In the genomic region with DNA sequence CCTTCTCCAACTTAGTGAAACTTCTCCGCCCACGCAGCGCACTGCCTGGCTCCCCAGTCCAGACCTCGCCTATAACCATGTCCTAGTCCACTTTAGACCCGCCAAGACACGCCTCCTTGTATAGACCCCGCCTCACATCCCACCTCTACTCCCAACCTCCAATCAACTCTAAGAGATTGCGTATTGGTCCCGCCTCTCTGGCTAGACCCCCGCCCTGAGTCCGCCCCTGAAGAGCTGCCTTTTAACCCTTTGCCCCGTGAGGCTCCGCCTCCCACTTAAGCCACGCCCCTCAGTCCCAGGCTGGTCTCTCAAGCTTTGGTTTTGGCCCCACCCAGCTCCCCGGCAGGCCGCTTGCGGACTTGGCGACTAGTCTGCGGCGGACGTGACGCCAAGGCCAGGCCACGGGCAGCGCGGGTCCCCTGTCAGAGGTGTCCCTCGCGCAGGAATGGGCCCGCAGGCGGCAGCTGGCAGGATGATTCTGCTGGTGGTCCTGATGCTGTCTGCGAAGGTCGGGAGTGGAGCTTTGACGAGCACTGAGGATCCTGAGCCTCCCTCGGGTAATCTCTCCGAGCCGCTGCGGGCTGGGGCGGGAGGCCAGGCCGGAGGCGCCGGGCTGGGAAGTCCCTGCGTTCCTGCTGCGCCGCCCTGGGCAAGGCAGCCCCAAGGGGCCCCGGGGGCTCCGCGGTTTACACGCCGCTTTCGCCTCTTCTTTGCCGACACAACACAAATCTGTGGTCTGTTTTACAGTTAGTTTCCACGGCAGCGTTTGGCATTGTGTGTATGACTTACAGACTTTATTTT, we compare ENCODE assay signal across 8 mouse cellular contexts. TPM values are rescaled to one million over a fixed set of nuclear protein-coding genes. Genes with fewer than 3 reads are reported as not detected.
DNase-seq lines count a peak whose midpoint lies in the region; ATAC-seq lines count a peak whose summit lies in the region.

Gene Ifngr1 (plus strand): TSS at position 309 of the 801 bp plus-strand sequence.

- H3K4me1 ChIP-seq in intestine, embryonic 14.5 days (replicated peaks; ENCODE audit: control insufficient read depth, insufficient read depth, low read length): peaks cover 18% of the 10 kb centered on the region

- peak; percentile 99 for DNase-seq in adrenal gland, adult 18-20 months (ENCODE audit: low spot score in 2 of 2)
- peak; percentile 97 for DNase-seq in embryo, embryonic 11 days
- peak; percentile 100 for DNase-seq in gastrocnemius, postnatal 25 days
- DNase-seq in intestine, embryonic 14.5 days (ENCODE audit: low spot score): peak; percentile 98
- DNase-seq in left cerebral cortex, postnatal 14 days (ENCODE audit: low spot score in 2 of 2): peak; percentile 93 to 94
- DNase-seq in mesoderm, embryonic 11.5 days (ENCODE audit: low read depth, low spot score): peak; percentile 100
- DNase-seq in right cerebral cortex, postnatal 36 days (ENCODE audit: low spot score in 2 of 2): peak; percentile 90 to 93
- peak; percentile 100 for DNase-seq in yolk sac, embryonic 10.5 days (ENCODE audit: low spot score)

- peak within 1 kb of the TSS; percentile 69 for H3K27ac ChIP-seq in intestine, embryonic 14.5 days (ENCODE audit: low read depth)

- H3K9me3 ChIP-seq in intestine, embryonic 14.5 days (ENCODE audit: control insufficient read depth, low read length): no peaks in the 10 kb centered on the region

- H3K27me3 ChIP-seq in intestine, embryonic 14.5 days (replicated peaks; ENCODE audit: control insufficient read depth, insufficient read depth, low read length): no peaks in the 10 kb centered on the region

- H3K36me3 ChIP-seq in intestine, embryonic 14.5 days (ENCODE audit: control insufficient read depth, insufficient read depth, low read length): no peaks in the 10 kb centered on the region

- intact Hi-C loops in left cerebral cortex, postnatal 14 days (cut with DNase I): no loop called here

- under 1% methylated on average over 51 of the region's 52 CpGs for WGBS in intestine, embryonic 14.5 days

- peak within 1 kb of the TSS; percentile 65 for H3K4me2 ChIP-seq in intestine, embryonic 14.5 days (ENCODE audit: low read length)

- peak; percentile 99 for ATAC-seq in intestine, embryonic 14.5 days (replicated peaks; ENCODE audit: low FRiP score, low TSS enrichment, low read depth)

- peak within 1 kb of the TSS; percentile 73 for H3K9ac ChIP-seq in intestine, embryonic 14.5 days (ENCODE audit: low read length)

- H3K4me3 ChIP-seq in intestine, embryonic 14.5 days (ENCODE audit: low read depth, low read length): peak within 1 kb of the TSS; percentile 58

RNA-seq across cellular contexts. Expression of gene Ifngr1, which starts in this region (rescaled TPM):
- 10 to 100 TPM; 51.3 to 56.1 TPM for total RNA-seq in adrenal gland, adult 18-20 months (2021)
- 10 to 100 TPM; 21.9 to 26.3 TPM for total RNA-seq in gastrocnemius, postnatal 25 days (2021)
- 82.2 and 85.2 TPM in 2 replicates for polyA plus RNA-seq in intestine, embryonic 14.5 days (2014; fragmentation: Nextera tagmentation; extraction: Ambion mirVana)
- 10 to 100 TPM; 18.9 to 20.2 TPM for total RNA-seq in left cerebral cortex, postnatal 14 days (2021)

Comparison
In these comparisons a context has a peak if more than half of its experiments do, and no peak if none do; other contexts are left out.
1. Peak in every context shown above with its lines: DNase-seq, ATAC-seq, H3K4me3 ChIP-seq and H3K27ac ChIP-seq.